Mouse (Mus musculus) liver, adult 2 months (tissue): ENCODE measurements around the gene Celf2.

Source experiments
- CTCF ChIP-seq: fragments of 200-500 bp; IDR thresholded peaks from 2 replicates; pipeline ENCODE4 v1.5.1; 2011; ENCODE audit warnings: low read depth, low read length, control low read depth
- POLR2A ChIP-seq: fragments of 200-500 bp; IDR thresholded peaks from 2 replicates; pipeline ENCODE4 v1.6.1; 2011; ENCODE audit warnings: low read length, control low read depth; ENCODE audit not compliant: insufficient read depth; ENCODE audit errors: extremely low read depth

DNA sequence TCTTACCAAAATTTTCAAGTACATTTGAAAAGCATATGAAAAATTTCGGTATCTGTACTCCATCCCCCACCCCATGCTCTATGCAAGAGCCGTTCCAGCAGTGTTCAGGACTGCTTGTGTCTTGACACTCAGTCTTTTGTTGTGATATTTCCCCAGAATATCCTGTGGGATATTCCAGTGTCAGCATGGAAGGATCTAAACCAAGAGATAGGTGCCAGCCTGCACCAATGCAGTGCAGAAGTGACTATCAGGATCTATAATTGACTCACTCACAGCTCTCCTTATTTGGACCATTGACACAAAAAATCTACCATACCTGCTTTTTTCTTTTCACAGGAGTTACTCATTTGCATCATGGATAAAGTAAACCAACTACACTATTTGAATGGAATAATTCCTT lies 116.9 kb downstream of the Celf2 start:
- TF ChIP-seq POLR2A (no peak), CTCF (no peak)
